Mouse (Mus musculus) CH12.LX (cell line): ENCODE data around the gene Zfp280c.

ENCODE experiments used
- CTCF ChIP-seq, 2 experiments: IDR thresholded peaks in 1 of 2; conservative IDR thresholded peaks in 1 of 2; 2 replicates each; pipeline ENCODE4 v1.5.1; 2011 to 2012; ENCODE audit warnings: low read depth in 2 of 2, low read length in 2 of 2, improper control_type of control experiment in 1 of 2, inconsistent platforms in 1 of 2, mild to moderate bottlenecking in 1 of 2, moderate library complexity in 1 of 2
- POLR2A ChIP-seq: IDR thresholded peaks from 2 replicates; pipeline ENCODE4 v1.6.1; 2011; ENCODE audit warnings: low read depth, mild to moderate bottlenecking, improper control_type of control experiment, low read length
- SMC3 ChIP-seq: IDR thresholded peaks from 2 replicates; pipeline ENCODE4 v1.6.1; 2011; ENCODE audit warnings: low read depth, low read length, improper control_type of control experiment
- USF1 ChIP-seq: IDR thresholded peaks from 2 replicates; pipeline ENCODE4 v1.6.1; 2014; ENCODE audit warnings: low read depth, mild to moderate bottlenecking, inconsistent platforms, low read length, improper control_type of control experiment
- ZC3H11A ChIP-seq: IDR thresholded peaks from 2 replicates; pipeline ENCODE4 v1.6.1; 2012; ENCODE audit warnings: low read depth, mild to moderate bottlenecking, inconsistent platforms, low read length, improper control_type of control experiment

DNA sequence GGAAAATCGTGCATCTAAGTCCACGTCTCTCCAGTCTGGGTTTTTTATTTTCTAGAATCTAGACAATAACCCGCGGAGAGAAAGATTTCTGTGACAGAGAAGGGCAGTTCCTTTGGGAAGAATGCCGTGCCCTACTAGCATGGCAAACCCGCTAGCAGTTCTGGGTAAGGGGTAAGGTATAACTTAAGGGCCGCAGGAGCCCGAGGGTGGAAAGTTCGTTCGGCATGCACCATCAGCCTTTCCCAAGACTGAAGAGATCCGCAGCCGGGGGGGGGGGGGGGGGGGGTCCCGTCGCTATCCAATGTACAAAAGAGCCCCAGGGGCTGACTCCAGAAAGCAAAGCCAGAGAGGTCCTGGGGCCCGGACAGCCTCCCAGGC, 594 bp downstream of the Zfp280c start:
- TF ChIP-seq CTCF (conservative IDR thresholded peaks at IDR 0.05 in 1 of 2, IDR thresholded peaks at IDR 0.05 in 1 of 2; ENCODE audit: low read depth in 2 of 2, low read length in 2 of 2) (no peak), SMC3 (no peak), ZC3H11A (no peak), POLR2A (no peak), USF1 (no peak)
